Mouse (Mus musculus) ES-E14 (cell line): Measurements from ENCODE around the gene Gm906. TPM values are rescaled to one million over a fixed set of nuclear protein-coding genes. Genes with fewer than 3 reads are reported as not detected.
"Not testable (repeated sequence)": the region's sequence is repeated elsewhere in the genome, so short reads cannot be mapped to it uniquely, and the experiment has no call there.

Experiments
- DNase-seq: peaks from one replicate; pipeline ENCODE4 v3.0.0-alpha.2; 2013; ENCODE audit warnings: low read depth, low spot score
- H3K27ac ChIP-seq: 2 replicates; pipeline ENCODE4 v1.5.1; 2012; ENCODE audit warnings: low read depth, mild to moderate bottlenecking, low read length, moderate library complexity, mixed read lengths; ENCODE audit not compliant: poor library complexity, insufficient read depth, severe bottlenecking
- H3K36me3 ChIP-seq: 2 replicates; pipeline ENCODE4 v1.6.1; 2012; ENCODE audit warnings: mild to moderate bottlenecking, low read length, moderate library complexity, mixed read lengths; ENCODE audit not compliant: control insufficient read depth, poor library complexity, insufficient read depth, severe bottlenecking
- H3K4me1 ChIP-seq, 2 experiments: fragments of 150-350 bp in 1 of 2; sonication (generic) in 1 of 2; 2 replicates each; pipeline ENCODE4 v1.6.1; 2012; ENCODE audit warnings: low read length in 2 of 2, mild to moderate bottlenecking in 1 of 2, mixed read lengths in 1 of 2; ENCODE audit not compliant: control insufficient read depth in 2 of 2, insufficient read depth in 2 of 2, poor library complexity in 1 of 2
- H3K4me3 ChIP-seq, 2 experiments: fragments of 150-350 bp in 1 of 2; sonication (generic) in 1 of 2; 2 replicates each; pipeline ENCODE4 v1.5.1; 2012; ENCODE audit warnings: low read length in 2 of 2, low read depth in 1 of 2, mild to moderate bottlenecking in 1 of 2, mixed read lengths in 1 of 2; ENCODE audit not compliant: insufficient read depth in 1 of 2, poor library complexity in 1 of 2, severe bottlenecking in 1 of 2
- H3K9ac ChIP-seq: 2 replicates; pipeline ENCODE4 v1.6.1; 2012; ENCODE audit warnings: low read depth, mild to moderate bottlenecking, low read length, mixed read lengths; ENCODE audit not compliant: poor library complexity, insufficient read depth, severe bottlenecking
- H3K9me3 ChIP-seq: fragments of 150-350 bp; sonication (generic); 2 replicates; pipeline ENCODE4 v1.6.1; 2012; ENCODE audit warnings: low read depth, mild to moderate bottlenecking, low read length; ENCODE audit not compliant: control insufficient read depth, insufficient read depth
- CHD2 ChIP-seq: IDR thresholded peaks from 2 replicates; pipeline ENCODE4 v1.6.1; 2014; ENCODE audit warnings: mild to moderate bottlenecking, low read depth, low read length, inconsistent platforms
- HCFC1 ChIP-seq: IDR thresholded peaks from 2 replicates; pipeline ENCODE4 v1.6.1; 2012; ENCODE audit warnings: low read length, inconsistent platforms, borderline replicate concordance; ENCODE audit not compliant: insufficient read depth
- MAFK ChIP-seq: IDR thresholded peaks from 2 replicates; pipeline ENCODE4 v1.6.1; 2014; ENCODE audit warnings: mild to moderate bottlenecking, low read depth, low read length, inconsistent platforms; ENCODE audit not compliant: insufficient read depth
- ZC3H11A ChIP-seq: IDR thresholded peaks from 2 replicates; pipeline ENCODE4 v1.6.1; 2012; ENCODE audit warnings: low read depth, mild to moderate bottlenecking, inconsistent platforms, low read length, borderline replicate concordance
- ZNF384 ChIP-seq: IDR thresholded peaks from 2 replicates; pipeline ENCODE4 v1.6.1; 2012; ENCODE audit warnings: low read depth, low read length, inconsistent platforms
- in situ Hi-C, 2 experiments: fragments of 600-800 bp; cut with MboI; formaldehyde crosslinking; loops; one replicate each; pipeline ENCODE4 v1.15.1; 2025; ENCODE audit warnings: low sequenced_read_pairs in 2 of 2, inconsistent platforms in 1 of 2; ENCODE audit not compliant: unreplicated experiment in 2 of 2
- total RNA-seq: library from RNA; depleted of rRNA; stranded (reverse); fragments of 300-350 nt; gene quantifications from 2 replicates; pipeline ENCODE4 v1.2.3, GENCODE M21; 2012; rRNA removed

Gm906 gene
- 0.09 and 0.74 TPM in 2 replicates for total RNA-seq

DNA sequence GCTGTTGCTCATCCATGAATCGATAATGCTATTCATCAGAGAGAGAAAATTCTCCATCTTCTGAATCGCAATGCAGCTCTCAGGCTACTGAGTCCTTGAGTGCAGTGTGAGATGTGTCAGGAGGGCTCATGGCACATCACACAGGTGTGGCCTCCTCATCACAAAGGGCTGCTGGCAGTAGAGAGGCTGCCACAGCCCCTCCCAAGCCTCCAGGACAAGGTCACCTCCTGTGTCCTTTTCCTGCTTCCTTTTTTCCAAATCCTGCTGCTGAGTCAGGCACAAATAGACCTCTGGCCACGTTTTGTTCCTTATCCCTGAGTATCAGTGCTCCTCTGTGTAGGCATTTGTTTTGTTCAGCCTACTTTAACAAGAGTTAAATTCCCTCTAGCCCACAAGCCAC is at the start of gene Gm906:
Gene Gm906, minus strand, starts transcription at position 101 of the 400 bp plus-strand sequence.
- DNase-seq, H3K9ac ChIP-seq, H3K36me3 ChIP-seq, H3K9me3 ChIP-seq, H3K4me3 ChIP-seq, H3K4me1 ChIP-seq, in situ Hi-C loops, H3K27ac ChIP-seq: not testable (repeated sequence)

DNA sequence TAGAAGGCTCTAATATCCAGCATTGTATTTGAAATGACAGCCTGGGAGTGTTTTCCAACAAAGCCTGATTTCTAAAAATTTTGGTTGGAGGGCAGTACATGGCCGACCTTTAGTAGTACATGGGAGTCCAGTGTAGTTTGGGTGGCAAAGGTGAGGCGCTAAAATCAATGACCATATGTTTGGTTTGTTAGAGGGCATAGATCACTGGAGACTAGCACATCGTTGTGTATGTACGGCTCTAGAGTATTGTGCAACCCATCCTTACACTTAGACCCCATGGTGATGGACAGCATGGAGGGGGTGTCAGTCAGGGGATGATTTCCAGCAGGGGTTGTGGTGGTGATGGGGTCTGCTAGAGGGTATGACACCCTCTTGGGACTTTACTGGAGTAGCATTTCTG is 33.2 kb upstream of the Gm906 start:
- H3K36me3 ChIP-seq, H3K9me3 ChIP-seq, H3K4me1 ChIP-seq, DNase-seq, H3K27ac ChIP-seq, in situ Hi-C loops, H3K4me3 ChIP-seq, H3K9ac ChIP-seq: not testable (repeated sequence)

DNA sequence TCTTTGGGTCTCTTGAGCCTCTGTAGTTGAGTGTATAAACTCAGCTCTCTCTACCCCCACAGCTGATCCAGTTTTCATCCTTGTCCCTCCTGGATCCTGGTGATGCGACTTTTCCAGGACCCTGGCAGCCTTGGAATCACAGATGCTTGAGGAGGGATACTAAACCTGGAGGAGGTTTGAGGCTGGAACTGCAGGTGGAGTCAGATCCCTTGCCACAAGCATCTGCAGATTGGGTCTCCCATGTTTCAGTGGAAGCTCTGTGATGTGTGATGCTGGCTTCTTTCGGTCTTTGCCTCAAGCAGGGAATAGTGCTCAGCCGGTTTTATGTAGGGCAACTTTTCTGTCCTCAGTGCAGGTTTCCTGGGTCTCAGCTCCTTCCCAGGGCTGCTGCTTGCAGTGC is 13.6 kb downstream of the Gm906 start:
- Histone ChIP-seq H3K27ac (no peak overlapping the region), H3K36me3 (no peaks in the 10 kb centered on the region), H3K9ac (no peak overlapping the region), H3K9me3 (no peaks in the 10 kb centered on the region), H3K4me1 (no peaks in the 10 kb centered on the region), H3K4me3 (no peak overlapping the region)
- TF ChIP-seq HCFC1 (no peak), ZNF384 (no peak), ZC3H11A (no peak), CHD2 (no peak), MAFK (no peak)
- in situ Hi-C loops: no loop called here
- DNase-seq: no peak

GRCm38 (mm10) chr13:50211842-50212241 is 38.3 kb downstream of the Gm906 start:
- in situ Hi-C loops, DNase-seq, H3K27ac ChIP-seq, H3K36me3 ChIP-seq, H3K9ac ChIP-seq, H3K9me3 ChIP-seq, H3K4me1 ChIP-seq, H3K4me3 ChIP-seq: not testable (repeated sequence)
- peak; percentile 46; the same call in 1 of the 2 replicates for TF ChIP-seq ZC3H11A

- H3K9ac ChIP-seq, H3K36me3 ChIP-seq, H3K27ac ChIP-seq, H3K9me3 ChIP-seq, H3K4me3 ChIP-seq, H3K4me1 ChIP-seq, in situ Hi-C loops: not testable (repeated sequence)
- DNase-seq: peak; percentile 25
Measured at GRCm38 (mm10) chr13:50210191-50210590, 39.9 kb downstream of the Gm906 start.

- DNase-seq, H3K4me1 ChIP-seq, in situ Hi-C loops, H3K27ac ChIP-seq, H3K9me3 ChIP-seq, H3K4me3 ChIP-seq, H3K36me3 ChIP-seq, H3K9ac ChIP-seq: not testable (repeated sequence)
Measured at GRCm38 (mm10) chr13:50209651-50210050, 40.5 kb downstream of the Gm906 start.
